Mouse (Mus musculus) brain, adult 2 months (tissue): ENCODE results near the gene Apela.
"Not testable (repeated sequence)": the region's sequence is repeated elsewhere in the genome, so short reads cannot be mapped to it uniquely, and the experiment has no call there.

Experiments used
- DNase-seq: peaks from one replicate; pipeline ENCODE4 v3.0.0; 2011; ENCODE audit warnings: low read depth, low spot score

Apela gene

DNA sequence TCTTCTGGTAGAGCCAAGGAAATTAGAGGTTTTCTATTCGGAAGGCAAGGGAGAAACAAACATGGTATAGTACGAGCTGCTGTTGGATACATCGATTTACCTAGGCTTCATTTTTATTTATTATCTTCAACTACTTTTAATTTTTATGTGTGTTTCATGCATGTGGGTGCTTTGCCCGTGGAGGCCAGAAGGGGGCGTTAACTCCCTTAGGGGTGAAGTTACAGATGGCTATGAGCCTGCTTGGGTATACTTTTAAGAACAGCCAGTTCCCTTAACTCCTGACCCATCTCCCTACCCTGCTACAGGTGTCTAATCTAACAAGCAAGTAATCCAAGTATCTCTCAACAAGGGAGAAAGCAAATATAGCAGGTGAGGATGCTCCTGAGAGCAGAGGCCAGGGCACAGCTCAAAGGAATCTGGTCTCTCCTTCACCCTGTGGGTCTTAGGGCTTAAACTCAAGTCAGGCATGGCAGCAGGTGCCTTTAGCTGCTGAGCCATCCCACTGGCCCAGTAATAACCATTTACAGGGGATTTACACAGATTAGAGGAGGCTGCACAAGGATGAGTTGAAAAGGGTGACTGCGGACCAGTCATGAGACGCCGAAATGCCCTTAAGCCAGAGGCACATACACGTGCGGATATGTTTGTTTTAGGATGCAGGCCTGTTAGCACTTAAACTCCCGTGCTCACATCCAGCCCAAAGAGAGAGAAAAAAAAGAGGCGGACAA is 8.0 kb downstream of the Apela start:
- DNase-seq, result no peak

DNA sequence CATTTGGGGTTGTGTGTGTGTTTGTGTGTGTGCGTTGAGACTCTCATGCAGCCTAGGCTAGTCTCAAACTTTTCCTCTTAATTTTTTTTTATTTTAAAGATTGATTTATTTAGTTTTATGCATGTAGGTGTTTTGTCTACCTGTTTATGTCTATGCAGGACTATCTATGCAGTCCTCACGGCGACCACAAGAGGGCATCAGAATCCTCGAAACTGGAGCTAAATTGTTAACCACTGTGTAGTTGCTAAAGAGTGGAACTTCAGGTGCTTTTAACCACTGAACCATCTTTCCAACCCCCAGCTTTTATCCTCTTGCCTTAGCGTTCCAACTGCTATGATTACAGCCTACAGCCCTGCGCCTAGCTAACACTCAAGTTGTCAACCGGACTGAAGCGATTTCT is 14.7 kb downstream of the Apela start:
- peak; percentile 59 for DNase-seq

DNA sequence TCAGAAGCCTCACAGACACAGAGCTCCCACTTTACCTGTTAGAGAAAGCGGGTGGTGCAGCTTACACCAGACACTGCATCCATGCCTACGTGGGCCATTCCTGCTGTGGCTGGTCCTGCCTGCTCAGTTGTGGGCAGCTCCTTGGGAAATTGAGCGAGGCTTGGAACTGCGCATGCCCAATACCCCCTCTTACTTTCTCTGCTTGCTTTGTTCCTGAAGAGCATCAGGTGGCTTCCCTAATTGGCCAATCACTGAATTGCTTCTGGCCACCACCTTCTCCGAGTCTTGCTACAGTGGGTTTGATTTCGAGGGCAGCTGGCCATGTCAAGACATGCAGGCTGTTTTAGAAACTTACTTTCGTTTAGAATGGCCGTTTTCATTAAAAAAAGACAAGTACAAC is 18.7 kb downstream of the Apela start, which contains the start of the genes Trim61 and Trim60:
Trim61 (minus strand) TSS at position 101 of the 400 bp plus-strand sequence.
Trim60 (minus strand) TSS at position 162 of the 400 bp plus-strand sequence.
- DNase-seq, result no peak

DNA sequence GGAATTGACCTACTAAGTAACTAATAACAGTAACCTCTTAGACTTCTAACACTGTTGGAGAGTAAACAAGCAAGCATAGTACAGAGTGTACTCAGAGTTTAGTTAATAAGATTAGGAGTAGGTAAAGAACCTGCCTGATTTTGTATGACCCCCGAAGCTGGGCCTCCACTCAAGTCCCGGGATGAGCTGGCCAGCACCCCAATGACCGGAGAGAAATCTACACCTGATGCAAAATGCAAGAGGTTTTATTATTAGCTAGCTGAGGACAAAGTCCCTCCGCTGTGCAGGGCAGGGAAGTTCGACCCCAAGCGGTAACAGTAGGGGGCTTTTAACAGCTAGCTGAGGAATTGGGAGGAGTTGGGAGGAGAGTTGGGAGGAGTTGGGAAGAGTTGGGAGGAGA is 29.5 kb downstream of the Apela start:
- DNase-seq, result not testable (repeated sequence)

DNA sequence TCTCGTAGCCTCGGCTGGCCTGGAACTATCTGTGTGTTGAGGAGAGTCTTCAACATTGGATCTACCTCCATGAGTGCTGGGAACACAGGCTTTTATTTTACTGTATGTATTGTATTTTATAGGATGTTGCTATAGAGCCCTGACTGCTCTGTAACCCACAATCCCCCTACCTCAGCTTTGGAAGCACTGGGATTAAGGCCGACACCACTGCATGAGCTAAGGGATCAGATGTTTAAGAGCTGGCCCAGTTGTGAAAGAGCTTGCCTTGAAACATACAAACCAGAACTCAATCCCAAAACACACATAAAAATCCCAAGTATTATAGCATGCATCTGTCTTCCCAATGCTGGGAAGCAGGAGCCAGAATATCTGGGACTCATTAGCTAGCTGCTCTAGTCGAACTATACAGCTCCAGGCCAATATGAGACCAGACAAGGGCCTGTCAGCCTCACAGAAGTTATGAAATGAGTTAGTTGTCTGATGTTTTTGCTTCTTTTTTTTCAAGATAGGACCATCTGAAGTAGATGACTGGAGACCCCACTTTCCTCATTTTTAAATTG is 38.2 kb downstream of the Apela start:
- no peak for DNase-seq

DNA sequence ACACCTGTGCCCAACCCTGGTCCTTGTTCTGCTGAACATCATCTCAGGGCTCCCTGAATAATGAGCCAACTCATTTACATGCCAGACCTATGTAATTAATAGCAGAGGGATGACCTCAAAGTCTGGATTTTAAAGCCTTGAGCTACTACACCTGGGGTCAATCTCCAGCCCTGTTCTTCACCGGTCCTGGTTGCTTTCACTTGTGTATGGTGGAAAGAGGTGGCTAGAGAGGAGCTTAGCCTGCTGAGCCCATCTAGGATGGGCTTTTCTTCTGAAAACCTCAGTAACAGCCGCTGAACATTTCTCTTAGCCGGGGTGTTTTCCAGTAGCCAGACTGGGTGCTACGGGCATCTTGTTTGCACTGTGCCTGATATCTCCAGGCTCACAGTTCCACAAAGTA is 49.4 kb downstream of the Apela start, which contains the start of gene Trim75:
Trim75 (minus strand) TSS at position 101 of the 400 bp plus-strand sequence.
- DNase-seq, result no peak

DNA sequence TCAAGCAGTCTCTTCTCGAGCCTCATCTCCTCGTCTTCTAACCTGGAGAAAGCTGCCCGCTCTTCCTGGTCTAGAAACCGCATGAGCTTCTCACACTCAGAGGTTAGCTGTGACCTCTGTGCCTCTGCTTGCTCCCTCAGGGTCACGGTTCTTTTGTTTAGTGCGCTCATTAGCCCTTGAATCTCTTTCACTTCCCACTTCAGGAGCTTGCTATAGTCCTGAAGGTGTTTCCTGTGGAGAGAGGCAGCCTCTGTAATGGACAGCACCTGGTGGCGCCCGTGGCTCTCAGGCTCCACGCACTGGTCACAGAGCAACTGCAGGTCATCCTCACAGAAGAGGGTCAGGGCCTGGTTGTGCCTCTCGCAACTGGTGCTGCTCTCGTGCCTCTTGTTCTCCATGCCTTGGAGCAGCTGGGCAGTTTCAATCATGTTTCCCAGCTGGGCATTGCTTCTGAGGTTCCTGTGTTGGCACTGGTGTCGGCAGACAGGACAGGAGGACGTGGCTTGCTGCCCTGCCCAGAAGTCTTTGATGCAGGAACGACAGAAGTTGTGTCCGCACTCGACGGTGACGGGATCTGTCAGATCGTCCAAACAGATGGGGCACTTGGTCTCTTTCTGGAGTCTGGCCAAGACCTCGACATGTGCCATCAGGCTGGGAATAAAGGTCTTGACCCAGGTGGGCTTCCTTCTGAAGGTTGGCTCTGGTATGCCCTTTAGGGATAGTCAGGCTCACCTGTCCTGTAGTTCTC is 53.8 kb downstream of the Apela start:
- no peak for DNase-seq
